Mouse (Mus musculus) kidney, embryonic 15.5 days (tissue): ENCODE measurements around the gene Cdcp1. TPM values are rescaled to one million over a fixed set of nuclear protein-coding genes. Genes with fewer than 3 reads are reported as not detected.
A peak's percentile ranks its signal among the peaks of the same experiment; 100 is the strongest.

Experiments used
- ATAC-seq: fragments of 200-750 bp; cut with Nextera tagmentation; replicated peaks from 2 replicates; pipeline ENCODE4 v1.8.0; 2017; ENCODE audit warnings: moderate TSS enrichment; ENCODE audit not compliant: low FRiP score
- H3K27ac ChIP-seq: fragments of 300-500 bp; sonication (generic); 2 replicates; pipeline ENCODE4 v1.5.1; 2015; ENCODE audit warnings: mild to moderate bottlenecking, inconsistent platforms
- H3K27me3 ChIP-seq: fragments of 300-500 bp; sonication (generic); 2 replicates; pipeline ENCODE4 v1.6.1; 2015; ENCODE audit warnings: inconsistent platforms
- H3K36me3 ChIP-seq: fragments of 300-500 bp; sonication (generic); 2 replicates; pipeline ENCODE4 v1.6.1; 2015; ENCODE audit warnings: inconsistent platforms
- H3K4me1 ChIP-seq: fragments of 300-500 bp; sonication (generic); 2 replicates; pipeline ENCODE4 v1.6.1; 2015; ENCODE audit warnings: inconsistent platforms
- H3K4me2 ChIP-seq: fragments of 300-500 bp; sonication (generic); 2 replicates; pipeline ENCODE4 v1.6.1; 2015; ENCODE audit warnings: moderate library complexity, mild to moderate bottlenecking, inconsistent platforms
- H3K4me3 ChIP-seq: fragments of 300-500 bp; sonication (generic); replicated peaks from 2 replicates; pipeline ENCODE4 v1.5.1; 2015; ENCODE audit warnings: mild to moderate bottlenecking, inconsistent platforms
- H3K9ac ChIP-seq: fragments of 300-500 bp; sonication (generic); 2 replicates; pipeline ENCODE4 v1.6.1; 2015; ENCODE audit warnings: mild to moderate bottlenecking, inconsistent platforms
- H3K9me3 ChIP-seq: fragments of 300-500 bp; sonication (generic); replicated peaks from 2 replicates; pipeline ENCODE4 v1.6.1; 2016; ENCODE audit warnings: inconsistent platforms
- WGBS: fragments of 180-500 bp; shearing (Covaris S2); methylation state at CpG from one replicate; pipeline ENCODE4 v1.1.7; 2015; ENCODE audit warnings: mixed read lengths; 5-methylcytosine and 5-hydroxymethylcytosine counted together
- polyA plus RNA-seq: library from polyadenylated mRNA; unstranded; fragments of >200 nt; fragmentation: Nextera tagmentation; extraction: Ambion mirVana; gene quantifications from 2 replicates; pipeline ENCODE4 v1.2.1, GENCODE M21; 2015

The Cdcp1 gene
- polyA plus RNA-seq: 7.5 and 7.7 TPM in 2 replicates

DNA sequence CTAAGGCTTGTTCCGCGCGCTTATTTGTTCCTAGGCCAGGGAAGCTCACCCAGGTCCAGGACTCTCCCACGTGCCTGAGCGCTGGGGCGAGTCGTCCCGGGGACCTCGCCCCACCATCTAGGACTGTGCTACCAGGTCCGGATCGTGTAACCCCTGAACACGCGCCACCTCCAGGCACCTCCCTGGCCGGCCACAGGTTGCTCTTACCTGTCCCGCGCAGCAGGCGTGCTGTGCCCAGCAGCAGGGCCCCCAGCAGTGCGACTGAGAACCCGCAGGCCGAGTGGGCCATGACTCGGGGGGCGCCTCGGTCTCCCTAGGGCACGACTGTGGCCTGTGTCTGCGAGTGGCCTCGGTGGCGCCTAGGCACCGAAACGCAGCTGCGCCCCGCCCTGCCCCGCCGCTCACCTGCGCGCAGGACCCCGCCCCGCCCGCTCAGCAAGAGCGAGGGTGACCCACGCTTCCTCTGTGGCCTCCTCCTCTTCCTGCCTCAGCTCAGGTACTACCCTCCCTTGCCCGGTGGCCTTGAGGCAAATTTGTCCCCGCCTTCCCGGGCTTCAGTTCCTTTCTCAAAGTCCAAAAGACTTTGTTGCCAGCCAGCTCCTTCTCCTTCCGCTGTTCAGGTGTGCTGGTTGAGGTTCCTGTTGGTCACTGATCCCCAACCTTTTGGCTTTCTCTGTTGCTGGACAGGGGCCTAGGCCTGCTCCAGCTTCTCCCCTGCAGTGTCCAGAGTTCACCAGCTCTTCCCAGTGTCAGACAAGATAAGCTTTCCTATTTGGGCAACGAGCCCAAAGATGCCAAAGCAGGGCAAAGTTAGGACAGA, at the start of gene Cdcp1:
Cdcp1 (minus strand) TSS at position 418 of the 820 bp plus-strand sequence.
- 6% methylated on average over 44 of the region's 45 CpGs for WGBS

DNA sequence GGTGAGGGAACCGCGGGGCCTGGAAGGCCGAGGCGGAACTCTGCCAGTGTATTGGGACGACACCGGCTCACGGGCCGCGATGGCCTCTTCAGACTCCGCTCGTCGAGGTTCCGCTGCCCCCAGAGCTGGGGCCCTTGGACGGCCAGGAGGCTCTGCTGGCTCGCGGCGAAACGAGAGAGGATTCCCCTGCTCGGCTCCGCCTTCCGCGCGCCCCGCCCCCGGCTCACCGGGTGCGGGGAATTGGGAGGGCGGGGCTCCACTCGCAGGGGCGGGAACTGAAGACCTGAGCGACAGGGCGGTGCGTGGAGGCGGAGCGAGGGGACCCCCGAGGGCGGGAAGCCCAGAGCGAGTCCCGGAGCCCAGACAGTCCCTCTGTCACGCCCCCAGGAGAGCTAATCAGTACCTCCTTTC, 44.8 kb upstream of the Cdcp1 start, which contains the start of gene Tmem158:
Tmem158 (minus strand) TSS at position 154 of the 411 bp plus-strand sequence.
- Histone ChIP-seq H3K4me1 (peaks cover 11% of the 10 kb centered on the region), H3K36me3 (no peaks in the 10 kb centered on the region), H3K4me3 (peak within 1 kb of the TSS; percentile 57), H3K9ac (peak within 1 kb of the TSS; percentile 72), H3K9me3 (no peaks in the 10 kb centered on the region), H3K27ac (peak within 1 kb of the TSS; percentile 16; the same call in 1 of the 2 replicates), H3K4me2 (peak within 1 kb of the TSS; percentile 92), H3K27me3 (peaks cover 47% of the 10 kb centered on the region)
- under 1% methylated on average over 40 of the region's 40 CpGs for WGBS
- peak; percentile 93 for ATAC-seq

More for the DNA sequence above, at the start of gene Cdcp1:
- H3K9me3 ChIP-seq: no peaks in the 10 kb centered on the region
- H3K4me2 ChIP-seq: peak within 1 kb of the TSS; percentile 76
- peaks cover 21% of the 10 kb centered on the region for H3K27me3 ChIP-seq
- H3K4me3 ChIP-seq: peak within 1 kb of the TSS; percentile 53
- 0 out of 2 replicates have a peak within 1 kb of the TSS, but pooled peaks have one; percentile 42 for H3K27ac ChIP-seq
- peak within 1 kb of the TSS; percentile 47 for H3K9ac ChIP-seq
- peaks cover 7% of the 10 kb centered on the region; the same call in 1 of the 2 replicates for H3K36me3 ChIP-seq
- H3K4me1 ChIP-seq: peaks cover 17% of the 10 kb centered on the region
- ATAC-seq: peak; percentile 91

DNA sequence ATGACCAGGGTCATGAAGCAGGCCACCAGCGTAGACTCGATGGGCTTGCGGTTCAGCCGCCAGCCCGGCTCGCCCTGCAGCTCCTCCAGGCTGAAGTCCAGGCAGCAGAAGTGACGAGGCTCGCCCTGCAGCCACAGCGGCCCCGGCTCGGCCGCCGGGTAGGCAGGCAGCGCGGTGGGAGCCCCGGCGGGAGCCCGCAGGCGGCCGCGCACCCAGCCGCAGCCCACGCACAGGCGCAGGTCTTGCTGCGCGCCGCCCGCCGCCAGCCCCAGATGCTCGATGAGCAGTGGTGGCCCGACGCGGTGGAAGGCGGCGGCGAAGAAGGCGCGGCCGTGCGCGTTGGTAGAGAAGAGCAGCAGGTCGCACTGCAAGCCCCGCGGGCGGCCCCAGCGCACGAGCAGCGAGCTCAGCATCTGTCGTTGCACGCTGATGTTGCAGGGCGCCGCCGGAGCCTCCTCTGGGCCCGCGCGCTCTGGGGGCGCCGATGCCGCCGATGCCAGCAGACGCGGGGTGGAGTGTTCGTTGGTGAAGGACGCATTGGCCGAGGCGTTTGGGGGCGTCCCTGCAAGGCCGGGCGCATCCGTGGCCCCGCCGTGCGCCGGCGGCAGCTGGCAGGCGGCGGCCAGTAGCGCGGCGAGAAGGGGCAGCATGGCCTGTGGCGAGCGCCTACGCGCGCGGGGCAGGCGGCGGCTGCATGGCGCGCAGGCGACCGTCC, 44.2 kb upstream of the Cdcp1 start:
- Histone ChIP-seq H3K4me1 (peaks cover 11% of the 10 kb centered on the region), H3K27me3 (peaks cover 44% of the 10 kb centered on the region), H3K9me3 (no peaks in the 10 kb centered on the region), H3K4me3 (peak overlapping the region; percentile 57), H3K36me3 (no peaks in the 10 kb centered on the region), H3K27ac (peak overlapping the region; percentile 16; the same call in 1 of the 2 replicates), H3K4me2 (peak overlapping the region; percentile 92), H3K9ac (peak overlapping the region; percentile 72)
- WGBS: under 1% methylated on average over 90 of the region's 92 CpGs
- peak; percentile 85 for ATAC-seq

- Histone ChIP-seq H3K9ac (peak overlapping the region; percentile 72), H3K4me2 (peak overlapping the region; percentile 92), H3K27ac (no peak overlapping the region), H3K9me3 (no peaks in the 10 kb centered on the region), H3K4me3 (peak overlapping the region; percentile 57), H3K27me3 (peaks cover 38% of the 10 kb centered on the region), H3K4me1 (peaks cover 11% of the 10 kb centered on the region), H3K36me3 (no peaks in the 10 kb centered on the region)
- WGBS: under 1% methylated on average over 45 of the region's 45 CpGs
- ATAC-seq: peak; percentile 5; the same call in 1 of the 2 replicates
Observed at GRCm38 (mm10) chr9:123259461-123259895, 43.6 kb upstream of the Cdcp1 start.

DNA sequence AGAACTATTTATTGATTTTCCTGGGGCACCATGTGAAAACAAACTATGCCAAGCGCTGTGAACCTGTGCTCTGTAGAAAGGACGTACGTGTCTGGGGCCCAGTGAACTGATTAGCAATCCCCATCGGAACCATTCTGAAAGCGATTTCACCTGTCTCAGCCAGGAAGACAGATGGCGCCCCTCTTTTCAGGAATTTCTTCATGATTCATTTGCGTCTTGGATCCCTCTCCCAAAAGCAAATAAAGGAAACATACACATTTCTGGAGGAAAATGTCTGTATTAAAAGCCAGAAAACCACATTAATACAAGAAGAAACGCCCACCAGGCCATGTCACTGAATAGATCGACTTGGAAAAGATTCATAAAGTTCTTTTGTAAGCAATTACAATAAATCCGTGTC, 43.0 kb upstream of the Cdcp1 start:
- peak overlapping the region; percentile 57; the same call in 1 of the 2 replicates for H3K4me3 ChIP-seq
- 36% methylated on average over 10 of the region's 10 CpGs for WGBS
- no peak overlapping the region for H3K27ac ChIP-seq

GRCm38 (mm10) chr9:123255736-123256135, 39.9 kb upstream of the Cdcp1 start:
- Histone ChIP-seq H3K4me3 (no peak overlapping the region), H3K4me2 (no peak overlapping the region), H3K9me3 (no peaks in the 10 kb centered on the region), H3K9ac (no peak overlapping the region), H3K27me3 (peaks cover 24% of the 10 kb centered on the region), H3K4me1 (peaks cover 9% of the 10 kb centered on the region), H3K27ac (no peak overlapping the region), H3K36me3 (no peaks in the 10 kb centered on the region)
- ATAC-seq: no peak
- 85% methylated on average over 3 of the region's 3 CpGs for WGBS

More for the DNA sequence above, 43.0 kb upstream of the Cdcp1 start:
- H3K4me2 ChIP-seq: peak overlapping the region; percentile 92
- peaks cover 37% of the 10 kb centered on the region for H3K27me3 ChIP-seq
- H3K36me3 ChIP-seq: no peaks in the 10 kb centered on the region
- H3K4me1 ChIP-seq: peaks cover 11% of the 10 kb centered on the region
- no peak for ATAC-seq
- H3K9me3 ChIP-seq: no peaks in the 10 kb centered on the region
- H3K9ac ChIP-seq: no peak overlapping the region

DNA sequence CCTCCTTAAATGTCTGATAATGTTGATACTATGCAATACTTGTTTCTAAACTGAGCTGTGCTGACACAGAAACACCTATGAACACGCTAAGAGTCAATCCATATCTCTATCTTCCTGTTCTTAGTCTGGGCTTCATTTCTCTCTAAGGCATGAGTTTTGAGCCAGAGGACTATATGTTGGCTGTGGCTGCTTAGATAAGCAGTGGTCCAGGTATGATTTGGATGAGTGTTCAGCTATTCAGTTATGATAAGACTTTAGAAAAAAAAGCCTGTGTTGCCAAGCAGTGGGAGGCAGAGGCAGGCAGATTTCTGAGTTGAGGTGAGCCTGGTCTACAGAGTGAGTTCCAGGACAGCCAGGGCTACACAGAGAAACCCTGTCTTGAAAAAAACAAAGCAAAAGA, 32.2 kb upstream of the Cdcp1 start:
- 80% methylated on average over 1 of the region's 1 CpGs for WGBS
- no peaks in the 10 kb centered on the region for H3K9me3 ChIP-seq
- no peaks in the 10 kb centered on the region for H3K4me1 ChIP-seq
- H3K9ac ChIP-seq: no peak overlapping the region
- ATAC-seq: no peak
- no peak overlapping the region for H3K4me3 ChIP-seq
- no peaks in the 10 kb centered on the region for H3K27me3 ChIP-seq
- no peak overlapping the region for H3K4me2 ChIP-seq
- H3K36me3 ChIP-seq: no peaks in the 10 kb centered on the region
- H3K27ac ChIP-seq: no peak overlapping the region

GRCm38 (mm10) chr9:123245146-123245545, 29.3 kb upstream of the Cdcp1 start:
- no peaks in the 10 kb centered on the region for H3K36me3 ChIP-seq
- no peak overlapping the region for H3K4me2 ChIP-seq
- no peaks in the 10 kb centered on the region for H3K27me3 ChIP-seq
- no peaks in the 10 kb centered on the region for H3K4me1 ChIP-seq
- H3K4me3 ChIP-seq: no peak overlapping the region
- 90% methylated on average over 4 of the region's 4 CpGs for WGBS
- H3K27ac ChIP-seq: no peak overlapping the region
- ATAC-seq: no peak
- H3K9me3 ChIP-seq: no peaks in the 10 kb centered on the region
- no peak overlapping the region for H3K9ac ChIP-seq

DNA sequence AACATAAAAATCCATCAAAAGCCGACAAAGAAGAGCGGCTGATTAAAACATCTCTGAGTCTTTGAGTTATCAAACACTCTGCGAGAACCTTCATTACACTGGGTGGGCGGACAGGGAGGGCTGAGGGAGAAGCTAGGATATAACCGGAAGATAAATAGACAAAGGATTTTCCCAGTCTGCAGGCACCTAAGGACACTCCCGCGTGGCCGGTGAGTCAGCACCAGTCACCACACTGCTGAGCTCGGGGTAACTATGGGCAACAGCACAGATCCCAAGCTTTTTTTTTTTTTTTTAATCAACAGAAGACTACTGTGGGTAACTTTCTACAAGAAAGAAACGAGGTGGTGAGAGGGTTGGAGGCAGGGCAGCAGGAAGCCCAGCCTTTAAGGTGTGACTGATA, 28.1 kb upstream of the Cdcp1 start:
- Histone ChIP-seq H3K9me3 (no peaks in the 10 kb centered on the region), H3K4me1 (no peaks in the 10 kb centered on the region), H3K27me3 (no peaks in the 10 kb centered on the region), H3K27ac (no peak overlapping the region), H3K4me2 (no peak overlapping the region), H3K9ac (no peak overlapping the region), H3K4me3 (no peak overlapping the region), H3K36me3 (no peaks in the 10 kb centered on the region)
- 51% methylated on average over 10 of the region's 10 CpGs for WGBS
- ATAC-seq: no peak

DNA sequence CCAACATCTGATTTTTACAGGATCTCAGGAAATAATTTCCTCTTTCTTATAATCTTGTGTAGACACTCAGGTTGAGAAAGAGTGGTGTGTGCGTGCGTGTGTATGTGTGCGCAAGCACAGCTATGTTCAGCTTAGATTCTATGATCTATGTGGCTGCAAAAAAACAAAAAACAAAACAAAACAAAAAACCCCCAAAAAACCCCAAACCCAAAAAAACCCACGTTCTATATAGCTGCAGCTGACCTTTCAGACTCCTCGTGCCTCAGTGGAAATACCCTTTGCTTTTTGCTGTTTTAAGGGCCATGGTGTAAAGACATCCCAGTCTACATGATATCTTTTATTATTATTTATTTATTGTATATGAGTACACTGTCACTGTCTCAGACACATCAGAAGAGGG, 25.4 kb upstream of the Cdcp1 start:
- no peak overlapping the region for H3K4me3 ChIP-seq
- H3K9ac ChIP-seq: no peak overlapping the region
- H3K36me3 ChIP-seq: no peaks in the 10 kb centered on the region
- H3K9me3 ChIP-seq: no peaks in the 10 kb centered on the region
- H3K4me1 ChIP-seq: peaks cover 15% of the 10 kb centered on the region
- no peaks in the 10 kb centered on the region for H3K27me3 ChIP-seq
- H3K27ac ChIP-seq: no peak overlapping the region
- 91% methylated on average over 5 of the region's 5 CpGs for WGBS
- no peak for ATAC-seq
- H3K4me2 ChIP-seq: no peak overlapping the region

- WGBS: 82% methylated on average over 2 of the region's 2 CpGs
- no peaks in the 10 kb centered on the region for H3K27me3 ChIP-seq
- no peak overlapping the region for H3K27ac ChIP-seq
- peaks cover 15% of the 10 kb centered on the region for H3K4me1 ChIP-seq
- H3K9ac ChIP-seq: no peak overlapping the region
- no peak for ATAC-seq
- no peak overlapping the region for H3K4me3 ChIP-seq
- no peak overlapping the region for H3K4me2 ChIP-seq
- H3K36me3 ChIP-seq: no peaks in the 10 kb centered on the region
- no peaks in the 10 kb centered on the region for H3K9me3 ChIP-seq
Observed at GRCm38 (mm10) chr9:123240751-123241150, 24.9 kb upstream of the Cdcp1 start.

GRCm38 (mm10) chr9:123240271-123240670, 24.4 kb upstream of the Cdcp1 start:
- Histone ChIP-seq H3K4me1 (peaks cover 15% of the 10 kb centered on the region), H3K4me2 (no peak overlapping the region), H3K4me3 (no peak overlapping the region), H3K9me3 (no peaks in the 10 kb centered on the region), H3K27me3 (no peaks in the 10 kb centered on the region), H3K36me3 (no peaks in the 10 kb centered on the region), H3K27ac (no peak overlapping the region), H3K9ac (no peak overlapping the region)
- no peak for ATAC-seq
- 95% methylated on average over 5 of the region's 5 CpGs for WGBS
